ENCODE assay signal across 8 mouse cellular contexts in genomic region chr4:129460827-129461182, GRCm38 (mm10). TPM values are rescaled to one million over a fixed set of nuclear protein-coding genes. Genes with fewer than 3 reads are reported as not detected.
DNase-seq lines count a peak whose midpoint lies in the region; ATAC-seq and TF ChIP-seq lines count a peak whose summit lies in the region.

No protein-coding gene starts in this region.

- intact Hi-C loops in left cerebral cortex, adult 2 months (cut with DNase I), result loop anchor here (1.0 to 5.0 kb wide), 2 partner anchors 126 to 269 kb away; partner anchors contain the start of genes Rbbp4 and Zbtb8os

- H3K27me3 ChIP-seq in embryonic facial prominence, embryonic 12.5 days, result no peaks in the 10 kb centered on the region
- no peaks in the 10 kb centered on the region for H3K27me3 ChIP-seq in hindbrain, postnatal 0 days (ENCODE audit: insufficient read depth, low read length)
- H3K27me3 ChIP-seq in midbrain, postnatal 0 days (ENCODE audit: insufficient read depth, low read length), result no peaks in the 10 kb centered on the region

- no peak for DNase-seq in left cerebral cortex, adult 2 months (ENCODE audit: extremely low spot score in 1 of 2, low spot score in 2 of 2)
- no peak for DNase-seq in left cerebral cortex, adult 11 months (ENCODE audit: low spot score)
- no peak for DNase-seq in hindbrain, postnatal 0 days (ENCODE audit: low spot score)
- no peak for DNase-seq in midbrain, postnatal 0 days (ENCODE audit: low spot score)
- DNase-seq in frontal cortex, postnatal 36 days (ENCODE audit: low spot score in 2 of 2), result no peak
- DNase-seq in cerebellum, adult 9-10 months, result no peak
- no peak for DNase-seq in layer of hippocampus, adult 18-20 months (ENCODE audit: low spot score in 2 of 2)

- peak overlapping the region; percentile 85 for H3K27ac ChIP-seq in left cerebral cortex, adult 2 months
- peak overlapping the region; percentile 93 for H3K27ac ChIP-seq in embryonic facial prominence, embryonic 12.5 days
- H3K27ac ChIP-seq in hindbrain, postnatal 0 days, result peak overlapping the region; percentile 87
- peak overlapping the region; percentile 83 for H3K27ac ChIP-seq in midbrain, postnatal 0 days (ENCODE audit: low read depth, low read length)

- H3K4me2 ChIP-seq in embryonic facial prominence, embryonic 12.5 days (replicated peaks), result peak overlapping the region; percentile 68
- H3K4me2 ChIP-seq in hindbrain, postnatal 0 days (ENCODE audit: low read depth, low read length), result peak overlapping the region; percentile 67
- H3K4me2 ChIP-seq in midbrain, postnatal 0 days (ENCODE audit: low read depth, low read length, poor library complexity, severe bottlenecking), result peak overlapping the region; percentile 51

- no peak for TF ChIP-seq CTCF in left cerebral cortex, adult 2 months (IDR thresholded peaks at IDR 0.05)
- TF ChIP-seq CTCF in hindbrain, postnatal 0 days (IDR thresholded peaks at IDR 0.05; ENCODE audit: low read depth), result no peak
- TF ChIP-seq CTCF in midbrain, postnatal 0 days (IDR thresholded peaks at IDR 0.05), result no peak

- WGBS in embryonic facial prominence, embryonic 12.5 days, result 2% methylated on average over 4 of the region's 4 CpGs
- WGBS in hindbrain, postnatal 0 days, result 2% methylated on average over 4 of the region's 4 CpGs
- 0% methylated on average over 4 of the region's 4 CpGs for WGBS in midbrain, postnatal 0 days

- H3K9me3 ChIP-seq in embryonic facial prominence, embryonic 12.5 days, result no peaks in the 10 kb centered on the region
- no peaks in the 10 kb centered on the region for H3K9me3 ChIP-seq in hindbrain, postnatal 0 days (ENCODE audit: low read length)
- H3K9me3 ChIP-seq in midbrain, postnatal 0 days (ENCODE audit: low read length), result no peaks in the 10 kb centered on the region

- peaks cover 10% of the 10 kb centered on the region for H3K4me1 ChIP-seq in embryonic facial prominence, embryonic 12.5 days
- H3K4me1 ChIP-seq in hindbrain, postnatal 0 days (ENCODE audit: insufficient read depth, low read length), result peaks cover 7% of the 10 kb centered on the region; the same call in 1 of the 2 replicates
- H3K4me1 ChIP-seq in midbrain, postnatal 0 days (ENCODE audit: insufficient read depth, low read length), result 0 out of 2 replicates have a peak, but pooled peaks cover 3% of the 10 kb centered on the region

- peak overlapping the region; percentile 43 for H3K4me3 ChIP-seq in left cerebral cortex, adult 2 months
- peak overlapping the region; percentile 44 for H3K4me3 ChIP-seq in embryonic facial prominence, embryonic 12.5 days
- H3K4me3 ChIP-seq in hindbrain, postnatal 0 days (ENCODE audit: low read length), result peak overlapping the region; percentile 87
- peak overlapping the region; percentile 97 for H3K4me3 ChIP-seq in midbrain, postnatal 0 days (ENCODE audit: low read depth, low read length)

- peaks cover 17% of the 10 kb centered on the region for H3K36me3 ChIP-seq in embryonic facial prominence, embryonic 12.5 days
- H3K36me3 ChIP-seq in hindbrain, postnatal 0 days (ENCODE audit: insufficient read depth, low read length), result peaks cover 14% of the 10 kb centered on the region
- H3K36me3 ChIP-seq in midbrain, postnatal 0 days (ENCODE audit: insufficient read depth, low read length), result peaks cover 12% of the 10 kb centered on the region

- peak overlapping the region; percentile 64 for H3K9ac ChIP-seq in embryonic facial prominence, embryonic 12.5 days
- H3K9ac ChIP-seq in hindbrain, postnatal 0 days (replicated peaks; ENCODE audit: low read length), result peak overlapping the region; percentile 61
- H3K9ac ChIP-seq in midbrain, postnatal 0 days (replicated peaks; ENCODE audit: low read length, poor library complexity, severe bottlenecking), result peak overlapping the region; percentile 61; the same call in 1 of the 2 replicates

- ATAC-seq in embryonic facial prominence, embryonic 12.5 days (ENCODE audit: insufficient number of reproducible peaks, insufficient read depth, low FRiP score, low TSS enrichment), result no peak
- ATAC-seq in hindbrain, postnatal 0 days, result no peak
- peak; percentile 4 for ATAC-seq in midbrain, postnatal 0 days (ENCODE audit: low FRiP score)

RNA-seq across cellular contexts. Expression of gene Bsdc1, which starts 0.6 kb away (rescaled TPM):
- 10 to 100 TPM; 56.6 to 57.8 TPM for total RNA-seq in left cerebral cortex, adult 2 months (2021)
- polyA plus RNA-seq in embryonic facial prominence, embryonic 12.5 days (2016; fragmentation: Nextera tagmentation; extraction: Ambion mirVana), result 28.5 and 29.2 TPM in 2 replicates
- 55.2 and 60.6 TPM in 2 replicates for total RNA-seq in hindbrain, postnatal 0 days (2014; rRNA removed)
- polyA plus RNA-seq in hindbrain, postnatal 0 days (2015; fragmentation: Nextera tagmentation; extraction: Ambion mirVana), result 25.3 and 27.1 TPM in 2 replicates
- 53.7 and 58.9 TPM in 2 replicates for total RNA-seq in midbrain, postnatal 0 days (2014; rRNA removed)
- polyA plus RNA-seq in midbrain, postnatal 0 days (2015; fragmentation: Nextera tagmentation; extraction: Ambion mirVana), result 27.0 and 27.1 TPM in 2 replicates
- 10 to 100 TPM; 63.0 to 63.5 TPM for total RNA-seq in layer of hippocampus, adult 18-20 months (2021)

RNA-seq across cellular contexts. Expression of gene Zbtb8b, which starts 20.2 kb away (rescaled TPM):
- total RNA-seq in left cerebral cortex, adult 2 months (2021), result 1 to 10 TPM; 5.0 to 5.2 TPM
- 3.5 TPM in 2 replicates for polyA plus RNA-seq in embryonic facial prominence, embryonic 12.5 days (2016; fragmentation: Nextera tagmentation; extraction: Ambion mirVana)
- 9.7 and 15.3 TPM in 2 replicates for total RNA-seq in hindbrain, postnatal 0 days (2014; rRNA removed)
- polyA plus RNA-seq in hindbrain, postnatal 0 days (2015; fragmentation: Nextera tagmentation; extraction: Ambion mirVana), result 11.3 and 12.9 TPM in 2 replicates
- total RNA-seq in midbrain, postnatal 0 days (2014; rRNA removed), result 14.3 and 15.1 TPM in 2 replicates
- polyA plus RNA-seq in midbrain, postnatal 0 days (2015; fragmentation: Nextera tagmentation; extraction: Ambion mirVana), result 14.5 and 15.9 TPM in 2 replicates
- total RNA-seq in layer of hippocampus, adult 18-20 months (2021), result 1 to 10 TPM; 5.3 to 6.0 TPM

RNA-seq across cellular contexts. Expression of gene Tssk3, which starts 30.0 kb away (rescaled TPM):
- not detected for total RNA-seq in left cerebral cortex, adult 2 months (2021)
- not detected in 2 replicates for polyA plus RNA-seq in embryonic facial prominence, embryonic 12.5 days (2016; fragmentation: Nextera tagmentation; extraction: Ambion mirVana)
- total RNA-seq in hindbrain, postnatal 0 days (2014; rRNA removed), result not detected in 2 replicates
- polyA plus RNA-seq in hindbrain, postnatal 0 days (2015; fragmentation: Nextera tagmentation; extraction: Ambion mirVana), result 1.1 and 1.3 TPM in 2 replicates
- total RNA-seq in midbrain, postnatal 0 days (2014; rRNA removed), result 0.16 and 2.5 TPM in 2 replicates
- 1.7 and 1.8 TPM in 2 replicates for polyA plus RNA-seq in midbrain, postnatal 0 days (2015; fragmentation: Nextera tagmentation; extraction: Ambion mirVana)
- not detected for total RNA-seq in layer of hippocampus, adult 18-20 months (2021)

RNA-seq across cellular contexts. Expression of gene Fam229a, which starts 30.2 kb away (rescaled TPM):
- under 1 TPM in 1 of 2 experiments, not detected in 1; 0.91 TPM for total RNA-seq in left cerebral cortex, adult 2 months (2021)
- polyA plus RNA-seq in embryonic facial prominence, embryonic 12.5 days (2016; fragmentation: Nextera tagmentation; extraction: Ambion mirVana), result 0.32 TPM in 1 of 2 replicates, not detected in the other
- 3.9 TPM in 1 of 2 replicates, not detected in the other for total RNA-seq in hindbrain, postnatal 0 days (2014; rRNA removed)
- polyA plus RNA-seq in hindbrain, postnatal 0 days (2015; fragmentation: Nextera tagmentation; extraction: Ambion mirVana), result 3.0 and 3.1 TPM in 2 replicates
- total RNA-seq in midbrain, postnatal 0 days (2014; rRNA removed), result 2.2 TPM in 1 of 2 replicates, not detected in the other
- 4.3 and 5.4 TPM in 2 replicates for polyA plus RNA-seq in midbrain, postnatal 0 days (2015; fragmentation: Nextera tagmentation; extraction: Ambion mirVana)
- not detected for total RNA-seq in layer of hippocampus, adult 18-20 months (2021)

RNA-seq across cellular contexts. Expression of gene Marcksl1, which starts 52.6 kb away (rescaled TPM):
- 100 to 1,000 TPM in 1 of 2 experiments, 10 to 100 TPM in 1; 96.0 to 102 TPM for total RNA-seq in left cerebral cortex, adult 2 months (2021)
- 1,543 and 1,552 TPM in 2 replicates for polyA plus RNA-seq in embryonic facial prominence, embryonic 12.5 days (2016; fragmentation: Nextera tagmentation; extraction: Ambion mirVana)
- 1,438 and 1,538 TPM in 2 replicates for total RNA-seq in hindbrain, postnatal 0 days (2014; rRNA removed)
- polyA plus RNA-seq in hindbrain, postnatal 0 days (2015; fragmentation: Nextera tagmentation; extraction: Ambion mirVana), result 1,583 and 1,620 TPM in 2 replicates
- 1,529 and 1,586 TPM in 2 replicates for total RNA-seq in midbrain, postnatal 0 days (2014; rRNA removed)
- polyA plus RNA-seq in midbrain, postnatal 0 days (2015; fragmentation: Nextera tagmentation; extraction: Ambion mirVana), result 1,678 and 1,776 TPM in 2 replicates
- total RNA-seq in layer of hippocampus, adult 18-20 months (2021), result 10 to 100 TPM; 72.5 to 76.6 TPM

Comparison
In these comparisons a context has a peak if more than half of its experiments do, and no peak if none do; other contexts are left out.
1. H3K4me3 ChIP-seq: peak in every context shown above with its lines; median percentile 97 in midbrain, postnatal 0 days; 87 in hindbrain, postnatal 0 days; 44 in embryonic facial prominence, embryonic 12.5 days; 43 in left cerebral cortex, adult 2 months.